Mouse (Mus musculus): Measurements from ENCODE around the gene Dnm3. TPM values are rescaled to one million over a fixed set of nuclear protein-coding genes. Genes with fewer than 3 reads are reported as not detected.

Dnm3 gene
- total RNA-seq, 2 experiments from 2014 or later, result 89.8 to 106 TPM

- intact Hi-C loops (cut with DNase I), result no loop called here
- no peak for DNase-seq (ENCODE audit: low spot score in 2 of 2)
These were observed 522.0 kb downstream of the Dnm3 start for GRCm38 (mm10) chr1:161955846-161956245.

GRCm38 (mm10) chr1:161952599-161952998 is 525.2 kb downstream of the Dnm3 start:
- DNase-seq (ENCODE audit: low spot score in 2 of 2), result no peak
- intact Hi-C loops (cut with DNase I), result no loop called here

- DNase-seq (ENCODE audit: low spot score in 2 of 2), result no peak
- intact Hi-C loops (cut with DNase I), result no loop called here
These were observed 526.6 kb downstream of the Dnm3 start for GRCm38 (mm10) chr1:161951009-161951779.

- DNase-seq (ENCODE audit: low spot score in 2 of 2), result no peak
- intact Hi-C loops (cut with DNase I), result no loop called here
These were observed 535.8 kb downstream of the Dnm3 start for GRCm38 (mm10) chr1:161942082-161942481.

Small RNA genes within 50 kb of the gene (microRNA-seq; reads per million reads assigned to microRNA genes)
- gene Mir199a-2 (not detected), gene Mir214 (35.5 reads per million, percentile 46 among the genes with 10 or more reads in this experiment)

Other genes with a start within 250 kb of the Dnm3 start
- 10 to 100 TPM; 12.5 to 12.6 TPM for gene Mettl13, start 70.5 kb upstream of the Dnm3 start, total RNA-seq (2021)
- gene Vamp4, start 92.5 kb upstream of the Dnm3 start, total RNA-seq (2021), result 100 to 1,000 TPM in 1 of 2 experiments, 10 to 100 TPM in 1; 99.2 to 117 TPM
- gene Myoc, start 161.1 kb upstream of the Dnm3 start, total RNA-seq (2021), result 1 to 10 TPM; 4.1 to 5.9 TPM
- gene Myocos, start 180.2 kb upstream of the Dnm3 start, total RNA-seq (2021), result not detected